Mouse (Mus musculus): Measurements from ENCODE around the gene Zfp112.
A peak's percentile ranks its signal among the peaks of the same experiment; 100 is the strongest.
"Not testable (repeated sequence)": the region's sequence is repeated elsewhere in the genome, so short reads cannot be mapped to it uniquely, and the experiment has no call there.

Gene Zfp112

DNA sequence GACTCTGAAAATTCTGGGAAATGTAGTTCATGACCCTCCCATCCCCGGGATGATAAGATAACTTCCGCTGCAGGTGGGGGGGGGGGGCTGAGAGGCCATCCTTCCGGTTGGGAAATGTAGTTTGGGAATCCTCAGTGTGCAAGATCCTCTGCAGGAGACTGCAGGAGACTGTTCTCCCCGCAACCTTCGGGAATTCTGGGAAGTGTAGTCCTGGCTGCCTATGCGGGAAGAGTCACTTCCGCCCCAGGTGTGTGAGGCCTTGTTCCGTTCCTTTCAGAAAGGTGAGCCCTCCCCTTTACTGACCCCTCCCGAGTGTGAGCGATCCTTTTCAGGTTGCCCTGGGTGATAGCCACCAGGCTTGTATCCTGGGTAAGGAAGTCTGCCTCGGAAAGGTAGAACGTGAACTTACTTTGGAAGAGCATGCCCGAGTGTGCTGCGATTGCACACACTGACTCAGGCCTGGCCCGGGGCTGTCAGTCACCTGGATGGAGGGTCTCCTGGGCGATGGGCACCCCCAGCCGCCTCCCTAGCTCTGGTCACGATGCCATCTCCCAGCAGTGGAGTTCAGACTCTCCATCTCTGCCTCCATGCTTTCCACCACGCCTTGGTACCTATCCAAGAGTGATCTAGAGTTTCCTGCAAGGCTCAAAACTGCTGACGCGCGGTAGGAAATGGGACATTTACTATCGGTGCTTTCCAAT, at the start of gene Zfp112:
Zfp112 (plus strand) TSS at position 159 of the 701 bp plus-strand sequence.
- DNase-seq (ENCODE audit: low spot score), result peak; percentile 94

DNA sequence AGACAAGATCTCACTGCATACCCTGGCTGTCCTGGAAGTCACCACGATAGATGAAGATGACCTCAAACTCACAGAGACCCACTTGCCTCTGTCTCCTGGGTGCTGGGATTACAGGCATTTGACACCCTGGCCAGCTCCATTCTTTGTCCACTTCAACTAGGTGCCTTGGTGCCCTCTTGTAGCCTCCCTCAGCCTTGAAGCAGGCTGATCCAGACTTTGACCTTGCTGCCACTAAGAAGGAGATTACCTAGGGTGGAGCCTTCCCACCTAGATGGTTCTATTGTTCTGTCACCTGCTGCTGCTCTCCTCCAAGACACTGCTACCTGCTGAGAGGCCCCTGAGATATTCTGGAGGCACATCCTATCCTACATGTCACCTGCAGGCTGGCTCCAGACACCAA, 37.7 kb upstream of the Zfp112 start:
- DNase-seq (ENCODE audit: low spot score), result not testable (repeated sequence)

DNA sequence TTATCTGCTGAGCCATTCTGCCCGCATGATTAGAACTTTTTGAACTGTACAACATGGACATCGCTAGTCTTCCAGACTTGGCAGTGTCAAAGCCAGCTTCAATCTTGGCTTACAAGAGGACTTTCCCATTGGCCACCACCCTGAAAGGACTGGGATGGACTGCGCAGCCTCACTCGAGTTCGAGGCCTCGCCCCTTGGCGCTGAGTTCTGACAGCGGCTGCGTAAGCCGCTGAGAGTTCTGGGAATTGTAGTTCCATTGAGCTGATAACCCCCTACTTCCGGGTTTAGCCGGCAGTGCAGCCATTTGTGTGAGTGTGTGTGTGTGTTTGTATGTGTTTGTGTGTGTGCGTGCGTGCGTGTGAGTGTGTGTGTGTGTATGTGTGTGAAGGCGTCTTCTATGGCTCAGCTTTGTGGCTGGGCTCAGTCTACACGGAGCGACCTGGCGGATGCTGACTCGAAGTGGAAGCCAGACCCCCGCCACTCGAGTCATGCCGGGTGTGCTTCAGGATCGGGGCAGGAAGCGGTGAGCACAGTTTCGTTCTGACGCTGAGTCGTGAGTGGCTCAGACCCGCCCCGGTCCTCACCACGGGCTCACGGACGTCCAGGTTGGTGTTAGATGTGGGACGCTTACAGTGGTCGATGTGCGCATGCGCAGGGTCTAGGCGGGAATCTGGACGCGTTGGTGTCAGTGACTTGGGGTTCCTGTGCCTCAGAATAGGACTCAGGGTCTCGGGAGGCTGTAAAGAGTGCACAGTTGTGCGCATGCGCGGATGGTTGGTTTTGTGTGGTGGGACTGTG, 30.3 kb upstream of the Zfp112 start, which contains the start of gene Zfp180:
Zfp180 (plus strand) TSS at position 291 of the 798 bp plus-strand sequence.
- peak; percentile 98 for DNase-seq (ENCODE audit: low spot score)

DNA sequence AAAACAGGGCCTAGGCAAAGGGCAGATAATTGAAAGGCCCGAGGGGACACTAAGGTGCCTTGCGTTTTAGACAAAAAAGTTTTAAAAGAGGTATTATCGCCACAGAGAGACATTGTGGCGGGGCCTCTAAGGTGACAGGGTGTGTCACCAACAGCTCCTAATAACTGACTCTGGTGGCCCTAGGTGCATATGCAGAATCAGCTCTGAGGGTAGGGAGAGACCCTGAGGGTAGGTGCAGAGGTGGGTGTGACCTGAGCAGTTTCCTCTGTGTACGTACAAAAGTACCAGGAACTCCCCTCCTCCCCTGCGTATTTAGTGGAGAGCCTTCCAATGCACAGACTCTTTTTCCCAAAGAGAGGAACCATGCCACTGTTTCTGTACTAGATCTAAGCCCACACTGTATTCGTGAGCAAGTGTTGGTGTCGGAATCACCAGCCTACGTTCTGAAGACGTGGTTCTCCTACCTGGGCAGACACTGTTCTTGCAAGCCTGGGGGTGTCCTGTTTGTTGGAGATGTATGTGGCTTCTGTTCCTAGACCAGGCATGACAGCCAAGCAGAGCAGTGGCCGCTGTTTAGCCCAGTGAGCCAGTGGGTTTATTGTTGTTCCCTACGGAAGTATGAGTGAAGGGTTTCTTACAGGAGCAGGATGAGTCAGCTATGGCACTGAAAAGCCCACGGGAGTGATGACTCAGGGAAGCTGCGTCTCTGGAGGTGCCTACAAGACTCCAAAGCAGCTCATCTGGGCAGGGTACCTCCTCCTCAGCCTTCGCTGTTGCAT, 29.5 kb upstream of the Zfp112 start:
- DNase-seq (ENCODE audit: low spot score), result no peak

DNA sequence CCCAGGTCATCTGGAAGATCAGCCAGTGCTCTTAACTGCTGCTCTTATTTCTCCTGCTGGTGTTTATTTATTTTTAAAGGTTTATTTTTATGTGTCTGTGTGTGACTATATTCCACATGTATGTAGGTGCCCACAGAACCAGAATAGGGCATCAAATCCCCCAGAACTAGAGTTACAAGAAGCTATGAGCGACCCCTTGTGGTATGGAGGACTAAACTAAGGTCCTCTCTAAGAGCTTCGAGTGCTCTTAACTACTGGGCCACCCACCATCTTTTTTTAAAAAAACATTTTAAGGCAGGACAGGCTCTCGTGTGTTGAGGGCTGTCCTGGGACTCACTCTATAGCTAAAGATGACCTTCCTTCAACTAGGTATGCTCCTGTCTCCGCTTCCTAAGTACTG, 25.2 kb upstream of the Zfp112 start:
- DNase-seq (ENCODE audit: low spot score), result no peak

DNA sequence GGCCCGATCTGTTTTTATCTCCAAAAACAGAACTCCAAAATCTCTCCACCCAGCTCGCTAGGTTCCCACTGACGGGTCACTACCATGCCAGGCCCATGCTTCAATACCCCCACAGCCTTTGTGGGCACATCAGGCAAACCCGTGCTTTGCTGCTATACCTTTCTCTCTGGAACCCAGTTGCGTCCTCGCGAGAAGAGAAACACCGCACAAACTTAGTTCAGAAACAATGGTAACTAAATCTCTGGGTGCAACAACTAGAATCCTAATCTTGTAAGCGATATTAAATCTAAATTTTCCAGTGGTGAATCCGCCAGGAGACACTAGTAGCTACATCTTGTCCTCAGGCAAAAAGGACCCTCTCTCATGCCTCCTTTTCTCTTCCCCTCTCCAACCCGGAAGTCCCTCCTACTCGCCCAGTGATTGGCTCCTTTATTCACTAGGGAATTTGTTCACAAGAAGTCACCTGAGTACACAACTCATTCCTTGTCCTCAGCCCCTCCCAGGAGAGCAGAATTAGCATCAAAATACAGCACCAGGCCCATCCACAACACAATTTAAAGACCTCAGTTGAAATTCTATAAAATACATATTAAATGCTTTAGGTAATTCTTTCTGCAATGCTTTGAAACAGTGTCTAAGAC, 24.5 kb upstream of the Zfp112 start:
- no peak for DNase-seq (ENCODE audit: low spot score)

DNA sequence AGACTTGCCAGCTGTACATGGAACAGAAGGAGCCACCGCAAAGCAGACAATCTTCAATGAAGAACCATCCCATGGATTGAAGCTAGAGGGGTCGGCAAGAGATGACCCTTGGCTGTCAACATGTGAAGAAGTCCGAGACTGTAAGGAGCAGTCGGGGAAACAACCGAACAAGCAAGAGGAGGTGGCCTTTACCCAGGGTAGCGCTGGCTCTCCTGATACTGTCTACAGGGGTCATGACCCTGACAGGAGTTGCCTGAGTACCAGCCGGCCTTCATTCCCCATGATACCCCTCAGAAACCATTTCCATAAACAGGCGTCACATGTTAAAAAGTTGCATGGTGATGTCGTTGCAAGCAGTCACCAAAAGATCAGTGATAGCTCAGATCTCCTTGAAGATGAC, 7.7 kb upstream of the Zfp112 start:
- no peak for DNase-seq (ENCODE audit: low spot score)

DNA sequence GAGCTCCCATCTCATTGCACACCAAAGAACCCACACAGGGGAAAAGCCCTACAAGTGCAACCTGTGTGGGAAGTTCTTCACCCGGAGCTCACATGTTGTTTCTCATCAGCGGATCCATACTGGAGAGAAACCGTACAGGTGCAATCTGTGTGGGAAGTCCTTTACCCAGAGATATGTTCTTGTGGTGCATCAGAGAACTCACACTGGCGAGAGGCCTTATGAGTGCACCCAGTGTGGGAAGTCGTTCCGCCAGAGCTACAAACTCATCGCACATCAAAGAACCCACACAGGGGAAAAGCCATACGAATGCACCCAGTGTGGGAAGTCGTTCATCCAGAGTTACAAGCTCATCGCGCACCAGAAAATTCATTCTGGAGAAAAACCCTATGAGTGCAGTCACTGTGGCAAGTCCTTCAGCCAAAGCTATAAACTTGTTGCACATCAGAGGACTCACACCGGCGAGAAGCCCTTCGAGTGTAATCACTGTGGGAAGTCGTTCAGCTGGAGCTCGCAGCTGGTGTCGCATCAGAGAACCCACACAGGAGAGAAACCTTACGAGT, 6.9 kb upstream of the Zfp112 start:
- DNase-seq (ENCODE audit: low spot score), result peak; percentile 4

DNA sequence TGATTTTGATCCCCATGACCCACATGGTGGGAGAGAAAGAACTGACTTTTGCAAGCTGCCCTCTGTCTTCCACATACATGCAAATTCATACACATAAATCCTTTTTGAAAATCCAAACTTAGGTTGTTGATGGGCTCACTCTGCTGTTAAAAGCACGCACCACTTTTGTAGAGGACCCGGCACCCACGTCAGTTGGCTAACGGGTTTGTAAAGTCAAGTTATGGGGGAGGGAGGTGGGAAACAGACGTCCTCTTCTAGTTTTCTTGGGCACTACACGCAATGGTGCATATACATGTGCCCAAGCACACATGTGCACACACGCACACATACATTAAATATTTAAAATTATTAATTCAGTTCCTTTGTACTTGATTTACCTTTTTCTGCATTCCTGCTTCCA, 1.3 kb upstream of the Zfp112 start:
- no peak for DNase-seq (ENCODE audit: low spot score)

DNA sequence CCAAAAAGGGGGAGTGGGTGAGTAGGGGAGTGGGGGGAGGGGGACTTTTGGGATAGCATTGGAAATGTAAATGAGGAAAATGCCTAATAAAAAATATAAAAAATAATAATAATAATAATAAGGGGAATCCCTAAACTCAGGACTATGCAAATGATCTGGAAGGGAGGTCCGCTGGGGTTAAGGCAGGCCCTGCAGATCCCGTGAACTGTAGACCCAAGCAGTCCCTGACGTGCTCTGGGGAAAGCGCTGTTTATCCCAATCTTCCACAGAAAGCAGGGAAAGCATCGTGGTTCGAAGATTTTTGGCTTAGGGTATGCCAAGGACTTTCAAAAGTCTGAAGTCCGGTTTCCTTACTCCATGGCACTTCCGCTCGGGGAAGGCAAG, 350 bp upstream of the Zfp112 start:
- DNase-seq (ENCODE audit: low spot score), result no peak

DNA sequence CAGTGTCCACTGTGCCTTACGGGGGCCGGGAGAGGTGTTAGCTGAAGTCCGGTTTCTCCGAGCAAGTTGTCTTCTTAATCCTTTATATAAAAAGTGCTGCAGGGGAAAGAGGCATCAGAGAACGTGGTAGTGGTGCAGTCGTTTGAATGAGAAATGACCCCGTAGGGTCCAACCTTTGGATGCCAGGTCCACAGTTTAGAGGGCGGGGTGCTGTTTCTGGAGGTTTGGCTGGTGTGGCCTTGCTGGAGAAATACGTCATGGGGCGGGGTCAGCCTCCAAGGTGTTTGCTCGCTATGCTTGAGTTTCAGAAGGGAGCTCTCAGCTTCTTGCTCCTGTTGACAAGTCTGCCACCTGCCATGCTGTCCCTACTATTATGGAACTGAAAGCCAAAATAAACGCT, 887 bp downstream of the Zfp112 start:
- DNase-seq (ENCODE audit: low spot score), result peak; percentile 56

DNA sequence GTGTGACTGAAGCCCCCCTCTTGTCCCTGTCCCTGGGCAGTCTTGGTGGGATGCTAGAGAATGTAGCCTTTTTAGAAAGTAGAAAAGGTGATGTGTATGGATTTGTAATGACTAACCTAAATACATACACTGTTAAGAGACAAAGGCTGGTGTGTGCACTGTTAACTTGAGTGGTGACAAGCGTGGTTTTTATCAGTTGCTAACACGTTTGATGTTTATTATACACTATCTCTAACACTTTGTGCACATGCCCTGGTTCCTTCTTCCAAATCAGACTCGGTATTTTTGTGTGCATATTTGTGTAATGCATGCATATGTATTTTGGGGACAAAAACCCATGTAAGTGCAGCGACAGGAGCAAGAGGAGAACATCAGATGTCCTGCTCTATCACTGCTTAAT, 4.5 kb downstream of the Zfp112 start:
- no peak for DNase-seq (ENCODE audit: low spot score)

DNA sequence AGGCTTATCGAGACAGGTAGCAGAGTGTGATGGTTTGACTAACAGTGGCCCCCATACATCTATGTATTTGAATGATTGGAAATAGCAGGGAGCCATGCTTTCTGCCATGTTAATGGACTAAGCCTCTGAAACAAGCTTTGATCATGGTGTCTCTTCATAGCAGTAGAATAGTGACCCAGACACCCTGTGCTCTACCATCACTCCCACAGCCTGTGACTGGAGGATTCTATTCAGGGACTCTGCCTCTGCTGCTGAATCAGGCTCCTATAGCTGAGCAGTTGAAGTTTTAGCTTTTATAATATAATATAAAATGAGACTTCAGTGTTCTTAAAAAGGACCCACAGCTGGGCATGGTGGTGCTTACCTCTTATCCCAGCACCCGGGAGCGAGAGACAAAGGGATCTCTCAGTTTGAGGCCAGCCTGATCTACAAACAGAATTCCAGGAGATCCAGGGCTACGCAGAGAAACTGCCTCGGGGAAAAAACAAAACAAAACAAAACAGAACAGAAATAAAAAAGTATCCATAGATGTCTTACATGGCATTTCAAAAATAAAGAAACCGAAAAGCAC, 21.4 kb downstream of the Zfp112 start:
- no peak for DNase-seq (ENCODE audit: low spot score)

DNA sequence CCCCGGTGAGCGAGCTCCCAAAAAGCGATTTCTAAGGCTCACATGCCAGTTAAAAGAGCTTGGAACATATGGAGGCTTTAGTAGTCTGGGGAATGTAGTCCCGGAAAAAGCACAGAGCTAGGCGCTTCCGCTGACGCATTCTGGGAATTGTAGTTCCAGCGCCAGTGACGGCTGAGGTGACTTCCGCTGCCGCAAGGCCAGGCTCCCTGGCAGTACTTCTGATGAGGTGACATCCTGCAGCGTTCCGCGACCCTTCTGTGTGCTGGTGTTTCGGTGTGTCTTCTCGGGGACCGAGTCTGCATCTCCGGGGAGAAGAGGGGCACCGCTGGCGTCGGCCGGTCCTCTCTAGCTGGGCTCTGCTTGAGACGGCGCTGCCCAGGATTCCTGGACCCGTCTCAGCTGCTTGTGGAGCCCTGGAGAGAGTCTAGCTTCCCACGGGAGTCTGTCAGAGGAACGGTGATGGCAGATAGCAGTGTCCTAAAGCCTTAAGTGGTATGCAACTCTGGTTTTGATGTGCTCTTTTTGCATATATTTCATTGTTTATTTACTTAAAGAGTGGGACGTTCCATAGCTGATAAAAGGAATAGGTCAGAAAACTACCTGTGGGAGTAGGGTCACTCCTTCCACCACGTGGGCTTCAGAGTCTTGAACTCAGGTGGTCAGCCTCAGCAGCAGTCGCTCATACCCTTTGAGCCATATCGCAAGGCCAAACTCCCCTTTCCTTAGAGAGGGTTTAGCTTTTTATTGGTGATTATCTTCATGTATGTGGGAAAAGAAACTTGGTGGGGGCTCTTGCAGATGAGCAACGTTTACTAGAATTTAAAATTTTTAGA, 22.1 kb downstream of the Zfp112 start, which contains the start of gene Zfp235:
Zfp235 (plus strand) TSS at position 174 of the 833 bp plus-strand sequence.
- peak; percentile 93 for DNase-seq (ENCODE audit: low spot score)

DNA sequence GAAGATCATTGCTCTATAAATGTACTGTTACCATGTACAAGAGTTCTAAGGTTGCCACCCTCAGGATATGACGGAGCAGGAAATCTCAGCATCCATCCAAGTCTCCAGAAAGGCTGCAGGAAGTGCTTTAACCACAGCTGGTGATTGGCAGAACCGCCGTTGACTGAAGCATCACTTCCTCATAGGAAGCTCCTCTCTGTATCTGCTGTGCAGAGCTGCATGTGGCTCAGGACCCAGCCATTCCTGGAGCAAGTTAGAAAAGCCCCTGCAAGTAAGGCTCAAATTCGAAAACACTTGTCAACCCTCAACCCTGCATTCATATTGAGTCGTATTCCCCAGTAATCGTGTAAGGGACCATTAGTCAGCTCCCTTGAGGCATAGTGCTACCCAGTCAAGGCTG, 30.5 kb downstream of the Zfp112 start:
- no peak for DNase-seq (ENCODE audit: low spot score)

DNA sequence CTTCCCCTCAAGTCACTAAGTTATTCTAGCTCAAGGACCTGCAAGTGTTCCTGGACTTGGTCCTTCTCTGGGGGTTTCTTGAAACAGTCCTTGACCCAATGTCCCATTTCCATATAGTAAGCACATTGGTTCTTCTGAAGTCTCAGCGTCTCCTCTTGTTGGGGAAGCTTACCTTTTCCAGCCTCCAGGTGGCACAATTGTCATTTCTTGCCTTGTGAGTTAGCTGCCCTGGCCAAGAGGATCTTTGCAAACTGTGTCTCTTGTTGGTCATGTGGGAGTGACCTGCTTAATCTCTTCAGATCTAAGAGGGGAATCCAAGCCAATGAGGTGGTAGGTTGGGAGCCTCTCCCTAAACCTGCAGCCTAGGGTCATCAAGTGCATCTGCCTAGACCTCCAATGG, 41.2 kb downstream of the Zfp112 start:
- peak; percentile 38 for DNase-seq (ENCODE audit: low spot score)

DNA sequence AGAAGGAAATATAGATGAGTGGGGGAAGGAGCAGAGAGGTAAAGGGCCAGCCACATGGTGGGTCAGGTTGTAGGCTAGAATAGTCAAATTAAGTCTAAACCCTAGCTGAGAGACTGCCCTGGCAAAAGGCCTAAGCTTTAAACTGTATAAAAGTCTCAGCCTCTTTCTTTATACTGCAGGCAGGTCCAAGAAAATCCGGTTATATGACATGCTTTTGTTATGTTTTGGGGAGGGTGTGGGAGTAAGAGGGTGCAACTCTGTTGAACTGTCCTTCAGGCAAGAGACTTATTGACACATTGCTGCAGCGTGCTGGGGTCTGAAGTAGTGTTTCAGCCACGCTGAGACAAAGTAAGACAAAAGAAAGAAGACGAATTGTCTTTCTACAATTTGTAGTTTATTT, 60.1 kb downstream of the Zfp112 start:
- DNase-seq (ENCODE audit: low spot score), result no peak

DNA sequence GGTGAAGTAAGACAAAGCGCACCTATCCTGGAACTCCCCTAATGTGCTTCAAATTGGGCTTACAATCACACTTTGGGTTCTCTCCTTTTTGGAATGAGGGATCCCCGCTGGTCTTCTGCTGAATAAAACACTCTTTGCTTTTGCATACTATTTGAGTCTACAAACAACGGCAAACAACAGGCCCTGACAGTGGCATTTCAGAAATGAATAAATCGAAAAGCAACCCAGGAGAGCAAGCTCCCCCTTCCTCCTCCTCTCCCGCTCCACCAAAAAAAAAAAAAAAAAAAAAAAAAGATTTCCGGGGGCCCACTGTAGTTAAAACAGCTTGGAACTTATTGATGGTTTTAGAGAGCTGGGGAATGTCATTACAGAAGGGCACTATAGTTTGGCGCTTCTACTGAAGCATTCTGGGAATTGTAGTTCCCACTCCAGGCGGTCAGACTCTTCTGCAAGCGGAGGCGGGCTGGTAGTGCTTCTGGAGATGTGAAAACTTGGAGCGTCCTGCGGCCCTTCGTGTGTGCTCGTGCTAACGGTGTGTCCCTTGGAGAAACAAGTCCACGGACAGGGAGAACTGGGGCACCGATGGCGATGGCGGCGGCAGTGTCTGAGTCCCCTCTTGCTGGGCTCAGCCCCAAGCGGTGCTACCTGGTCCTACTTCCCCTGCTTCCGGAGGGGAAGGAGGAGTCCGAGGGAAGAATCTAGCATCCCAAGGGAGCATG, 62.7 kb downstream of the Zfp112 start, which contains the start of gene Zfp114:
Zfp114 (plus strand) TSS at position 443 of the 719 bp plus-strand sequence.
- DNase-seq (ENCODE audit: low spot score), result peak; percentile 90

DNA sequence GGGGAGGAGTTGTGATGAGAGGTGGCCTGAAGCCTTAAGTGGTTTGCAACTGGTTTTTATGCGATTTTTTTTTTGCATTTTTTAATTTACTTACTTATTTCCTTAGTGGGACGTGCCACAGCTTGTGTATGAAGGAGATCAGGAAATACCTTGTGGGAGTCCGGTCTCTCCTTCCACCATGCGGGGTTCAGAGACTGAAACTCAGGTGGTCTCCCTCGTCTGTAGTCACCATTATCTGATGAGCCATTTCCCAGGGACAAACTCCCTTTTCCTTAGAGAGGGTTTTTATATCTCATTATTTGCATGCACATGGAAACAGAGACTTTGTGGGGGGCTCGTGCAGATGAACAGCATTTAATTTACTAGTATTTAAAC, 63.2 kb downstream of the Zfp112 start:
- DNase-seq (ENCODE audit: low spot score), result no peak
